Mouse (Mus musculus): ENCODE measurements around the gene Riok1. TPM values are rescaled to one million over a fixed set of nuclear protein-coding genes. Genes with fewer than 3 reads are reported as not detected.

The Riok1 gene
- polyA plus RNA-seq, 1 experiment from 2014 or later = 55.4 TPM

- no peak for ATAC-seq (ENCODE audit: insufficient number of reproducible peaks, insufficient read depth, low FRiP score, low read depth)
- Histone ChIP-seq H3K27me3 (ENCODE audit: control insufficient read depth, insufficient read depth, low read length) (no peaks in the 10 kb centered on the region), H3K4me2 (replicated peaks; ENCODE audit: low read depth, low read length) (no peak overlapping the region), H3K4me3 (ENCODE audit: low read depth, low read length) (no peak overlapping the region), H3K9me3 (ENCODE audit: control insufficient read depth, low read depth, low read length) (no peaks in the 10 kb centered on the region), H3K36me3 (ENCODE audit: control insufficient read depth, insufficient read depth, low read length) (no peaks in the 10 kb centered on the region), H3K4me1 (ENCODE audit: control insufficient read depth, insufficient read depth, low read length) (no peaks in the 10 kb centered on the region), H3K9ac (replicated peaks; ENCODE audit: low read depth, low read length) (no peak overlapping the region), H3K27ac (ENCODE audit: low read length) (no peak overlapping the region)
- WGBS = 74% methylated on average over 4 of the region's 4 CpGs
Measured at GRCm38 (mm10) chr13:38028407-38028806, 8.4 kb upstream of the Riok1 start.

DNA sequence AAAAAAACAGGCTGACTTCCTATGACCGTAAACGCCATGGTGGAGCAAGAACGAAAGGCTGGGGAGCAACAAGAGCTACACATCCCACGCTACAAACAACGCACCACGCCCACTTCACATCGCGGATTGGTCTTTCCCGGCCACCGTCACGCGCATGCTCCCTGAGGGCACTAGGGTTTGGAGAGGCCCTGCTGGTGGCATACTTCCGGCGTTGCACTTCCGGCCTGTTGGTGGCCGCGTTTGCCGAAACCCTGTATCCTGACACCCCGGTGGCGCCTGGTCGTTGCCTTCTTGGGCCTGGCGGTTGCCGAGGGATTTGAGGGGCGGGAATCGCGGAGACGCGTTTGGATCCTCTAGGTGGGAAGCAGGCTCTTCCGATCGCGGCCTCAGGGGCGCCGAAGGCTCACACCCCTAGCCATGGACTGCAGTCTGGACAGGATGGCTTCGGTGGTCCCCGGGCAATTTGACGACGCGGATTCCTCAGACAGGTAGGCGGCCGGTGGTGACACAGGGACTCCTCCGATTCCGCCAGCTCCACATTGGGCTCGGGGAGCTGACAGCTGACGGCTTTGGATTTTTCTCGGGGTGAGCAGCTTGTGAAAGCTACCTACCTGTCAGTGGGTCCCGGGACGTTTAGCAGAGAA, 371 bp downstream of the Riok1 start, which contains the start of gene Cage1:
TSS of gene Cage1 (minus strand) at position 26 of the 644 bp plus-strand sequence.
- Histone ChIP-seq H3K9me3 (ENCODE audit: control insufficient read depth, low read depth, low read length) (no peaks in the 10 kb centered on the region), H3K27me3 (ENCODE audit: control insufficient read depth, insufficient read depth, low read length) (no peaks in the 10 kb centered on the region), H3K4me1 (ENCODE audit: control insufficient read depth, insufficient read depth, low read length) (peaks cover 10% of the 10 kb centered on the region; the same call in 1 of the 2 replicates), H3K27ac (ENCODE audit: low read length) (peak within 1 kb of the TSS; percentile 68; the same call in 1 of the 2 replicates), H3K9ac (replicated peaks; ENCODE audit: low read depth, low read length) (peak within 1 kb of the TSS; percentile 87), H3K36me3 (ENCODE audit: control insufficient read depth, insufficient read depth, low read length) (peaks cover 12% of the 10 kb centered on the region), H3K4me3 (ENCODE audit: low read depth, low read length) (peak within 1 kb of the TSS; percentile 85), H3K4me2 (replicated peaks; ENCODE audit: low read depth, low read length) (peak within 1 kb of the TSS; percentile 95)
- ATAC-seq (ENCODE audit: insufficient number of reproducible peaks, insufficient read depth, low FRiP score, low read depth) = peak; percentile 95
- under 1% methylated on average over 47 of the region's 47 CpGs for WGBS

DNA sequence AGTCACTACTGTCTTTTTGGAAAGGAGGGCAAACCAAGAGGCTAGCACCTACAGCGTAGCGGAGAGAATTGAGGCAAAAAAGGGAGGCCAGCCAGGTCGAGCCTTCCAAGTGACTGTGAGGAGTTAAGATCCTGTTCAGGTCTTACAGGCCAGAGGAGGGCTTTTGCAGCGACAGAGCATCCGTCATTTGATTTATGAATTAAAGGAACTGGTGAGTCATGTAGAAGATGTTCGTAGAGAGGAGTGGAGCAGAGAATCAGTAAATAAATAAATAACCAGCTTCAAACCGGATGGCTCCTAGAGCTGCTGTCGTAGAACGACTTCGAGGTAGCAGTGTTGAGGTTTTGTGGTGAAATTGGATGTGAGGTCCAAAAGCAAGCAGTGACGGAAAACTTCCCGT, 1.0 kb downstream of the Riok1 start:
- Histone ChIP-seq H3K27ac (ENCODE audit: low read length) (no peak overlapping the region), H3K4me2 (replicated peaks; ENCODE audit: low read depth, low read length) (peak overlapping the region; percentile 95), H3K9ac (replicated peaks; ENCODE audit: low read depth, low read length) (peak overlapping the region; percentile 87), H3K4me1 (ENCODE audit: control insufficient read depth, insufficient read depth, low read length) (peaks cover 10% of the 10 kb centered on the region; the same call in 1 of the 2 replicates), H3K9me3 (ENCODE audit: control insufficient read depth, low read depth, low read length) (no peaks in the 10 kb centered on the region), H3K36me3 (ENCODE audit: control insufficient read depth, insufficient read depth, low read length) (peaks cover 16% of the 10 kb centered on the region), H3K4me3 (ENCODE audit: low read depth, low read length) (peak overlapping the region; percentile 85), H3K27me3 (ENCODE audit: control insufficient read depth, insufficient read depth, low read length) (no peaks in the 10 kb centered on the region)
- 36% methylated on average over 12 of the region's 12 CpGs for WGBS
- no peak for ATAC-seq (ENCODE audit: insufficient number of reproducible peaks, insufficient read depth, low FRiP score, low read depth)

GRCm38 (mm10) chr13:38049888-38050287, 13.1 kb downstream of the Riok1 start:
- Histone ChIP-seq H3K4me2 (replicated peaks; ENCODE audit: low read depth, low read length) (no peak overlapping the region), H3K4me1 (ENCODE audit: control insufficient read depth, insufficient read depth, low read length) (no peaks in the 10 kb centered on the region), H3K4me3 (ENCODE audit: low read depth, low read length) (no peak overlapping the region), H3K36me3 (ENCODE audit: control insufficient read depth, insufficient read depth, low read length) (peaks cover 76% of the 10 kb centered on the region), H3K27ac (ENCODE audit: low read length) (no peak overlapping the region), H3K27me3 (ENCODE audit: control insufficient read depth, insufficient read depth, low read length) (no peaks in the 10 kb centered on the region), H3K9me3 (ENCODE audit: control insufficient read depth, low read depth, low read length) (no peaks in the 10 kb centered on the region), H3K9ac (replicated peaks; ENCODE audit: low read depth, low read length) (no peak overlapping the region)
- WGBS = 83% methylated on average over 3 of the region's 3 CpGs
- no peak for ATAC-seq (ENCODE audit: insufficient number of reproducible peaks, insufficient read depth, low FRiP score, low read depth)

DNA sequence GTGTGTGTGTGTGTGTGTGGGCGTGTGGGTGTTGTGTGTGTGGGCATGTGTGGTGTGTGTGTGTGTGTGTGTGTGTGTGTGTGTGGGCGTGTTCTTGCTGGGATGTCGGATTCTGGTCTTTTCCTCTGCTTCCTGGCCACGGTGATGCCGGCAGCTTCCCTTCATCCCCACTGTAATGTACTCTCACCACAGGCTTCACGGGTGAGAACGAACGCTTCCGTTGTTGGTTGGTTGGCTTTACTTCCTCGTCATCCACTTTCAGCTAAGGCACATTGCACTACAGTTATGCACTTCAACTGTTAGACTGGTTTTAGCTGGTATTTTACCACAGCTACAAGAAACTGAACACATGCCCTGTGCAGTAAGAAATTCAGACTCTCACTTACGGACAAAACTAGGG, 25.9 kb downstream of the Riok1 start:
- Histone ChIP-seq H3K36me3 (ENCODE audit: control insufficient read depth, insufficient read depth, low read length) (peaks cover 39% of the 10 kb centered on the region), H3K9ac (replicated peaks; ENCODE audit: low read depth, low read length) (no peak overlapping the region), H3K4me1 (ENCODE audit: control insufficient read depth, insufficient read depth, low read length) (no peaks in the 10 kb centered on the region), H3K9me3 (ENCODE audit: control insufficient read depth, low read depth, low read length) (no peaks in the 10 kb centered on the region), H3K4me3 (ENCODE audit: low read depth, low read length) (no peak overlapping the region), H3K27ac (ENCODE audit: low read length) (no peak overlapping the region), H3K4me2 (replicated peaks; ENCODE audit: low read depth, low read length) (no peak overlapping the region), H3K27me3 (ENCODE audit: control insufficient read depth, insufficient read depth, low read length) (no peaks in the 10 kb centered on the region)
- whole genome bisulfite sequencing = 91% methylated on average over 11 of the region's 11 CpGs
- ATAC-seq (ENCODE audit: insufficient number of reproducible peaks, insufficient read depth, low FRiP score, low read depth) = no peak

DNA sequence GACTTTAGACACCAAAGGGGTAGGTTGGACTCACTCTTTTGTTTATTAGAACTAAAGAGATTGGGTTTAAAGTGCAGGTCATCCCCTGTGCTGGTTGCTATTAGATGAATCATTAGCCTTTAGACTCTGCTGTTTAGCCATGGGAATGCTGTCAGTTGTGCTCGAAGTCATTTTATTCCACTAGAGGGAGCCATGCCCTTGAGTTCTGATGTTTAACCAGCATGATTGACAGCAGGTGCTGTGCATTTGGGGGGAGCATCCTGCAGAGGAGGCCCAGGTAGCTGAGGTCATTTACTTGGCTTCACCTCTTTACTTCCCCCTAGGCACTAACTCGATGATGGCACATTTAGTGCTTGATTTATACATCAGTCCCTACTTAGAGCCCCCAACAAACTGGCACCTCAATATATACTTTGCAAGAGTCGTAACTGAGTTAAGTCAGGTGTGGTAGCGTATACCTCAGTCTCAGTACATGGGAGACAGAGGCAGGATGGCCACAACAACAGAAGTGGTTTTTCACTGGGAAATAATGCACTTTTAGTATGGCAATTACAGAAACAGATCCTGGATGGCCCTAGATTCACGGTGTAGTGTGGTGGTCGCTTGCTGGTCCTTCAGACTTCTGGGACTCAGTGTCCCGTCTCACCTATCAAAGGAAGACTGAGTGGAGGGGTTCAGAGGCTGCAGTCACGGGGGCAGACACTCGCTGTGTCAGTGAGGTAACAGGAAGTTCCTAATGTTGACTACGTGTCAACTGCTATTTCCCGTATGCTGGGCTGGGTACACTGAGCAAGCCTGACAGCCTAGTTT, 28.3 kb downstream of the Riok1 start:
- no peak overlapping the region for H3K9ac ChIP-seq (replicated peaks; ENCODE audit: low read depth, low read length)
- no peak overlapping the region for H3K4me3 ChIP-seq (ENCODE audit: low read depth, low read length)
- peak; percentile 65; the same call in 1 of the 2 replicates for ATAC-seq (ENCODE audit: insufficient number of reproducible peaks, insufficient read depth, low FRiP score, low read depth)
- no peaks in the 10 kb centered on the region for H3K4me1 ChIP-seq (ENCODE audit: control insufficient read depth, insufficient read depth, low read length)
- 67% methylated on average over 11 of the region's 11 CpGs for WGBS
- peaks cover 25% of the 10 kb centered on the region for H3K36me3 ChIP-seq (ENCODE audit: control insufficient read depth, insufficient read depth, low read length)
- no peaks in the 10 kb centered on the region for H3K9me3 ChIP-seq (ENCODE audit: control insufficient read depth, low read depth, low read length)
- no peak overlapping the region for H3K4me2 ChIP-seq (replicated peaks; ENCODE audit: low read depth, low read length)
- no peak overlapping the region for H3K27ac ChIP-seq (ENCODE audit: low read length)
- no peaks in the 10 kb centered on the region for H3K27me3 ChIP-seq (ENCODE audit: control insufficient read depth, insufficient read depth, low read length)

GRCm38 (mm10) chr13:38070945-38071344, 34.1 kb downstream of the Riok1 start:
- H3K4me1 ChIP-seq (ENCODE audit: control insufficient read depth, insufficient read depth, low read length) = 0 out of 2 replicates have a peak, but pooled peaks cover 5% of the 10 kb centered on the region
- H3K9ac ChIP-seq (replicated peaks; ENCODE audit: low read depth, low read length) = no peak overlapping the region
- no peak for ATAC-seq (ENCODE audit: insufficient number of reproducible peaks, insufficient read depth, low FRiP score, low read depth)
- no peak overlapping the region for H3K4me3 ChIP-seq (ENCODE audit: low read depth, low read length)
- no peaks in the 10 kb centered on the region for H3K9me3 ChIP-seq (ENCODE audit: control insufficient read depth, low read depth, low read length)
- H3K4me2 ChIP-seq (replicated peaks; ENCODE audit: low read depth, low read length) = no peak overlapping the region
- no peak overlapping the region for H3K27ac ChIP-seq (ENCODE audit: low read length)
- H3K27me3 ChIP-seq (ENCODE audit: control insufficient read depth, insufficient read depth, low read length) = no peaks in the 10 kb centered on the region
- H3K36me3 ChIP-seq (ENCODE audit: control insufficient read depth, insufficient read depth, low read length) = no peaks in the 10 kb centered on the region
- WGBS = 55% methylated on average over 4 of the region's 4 CpGs

DNA sequence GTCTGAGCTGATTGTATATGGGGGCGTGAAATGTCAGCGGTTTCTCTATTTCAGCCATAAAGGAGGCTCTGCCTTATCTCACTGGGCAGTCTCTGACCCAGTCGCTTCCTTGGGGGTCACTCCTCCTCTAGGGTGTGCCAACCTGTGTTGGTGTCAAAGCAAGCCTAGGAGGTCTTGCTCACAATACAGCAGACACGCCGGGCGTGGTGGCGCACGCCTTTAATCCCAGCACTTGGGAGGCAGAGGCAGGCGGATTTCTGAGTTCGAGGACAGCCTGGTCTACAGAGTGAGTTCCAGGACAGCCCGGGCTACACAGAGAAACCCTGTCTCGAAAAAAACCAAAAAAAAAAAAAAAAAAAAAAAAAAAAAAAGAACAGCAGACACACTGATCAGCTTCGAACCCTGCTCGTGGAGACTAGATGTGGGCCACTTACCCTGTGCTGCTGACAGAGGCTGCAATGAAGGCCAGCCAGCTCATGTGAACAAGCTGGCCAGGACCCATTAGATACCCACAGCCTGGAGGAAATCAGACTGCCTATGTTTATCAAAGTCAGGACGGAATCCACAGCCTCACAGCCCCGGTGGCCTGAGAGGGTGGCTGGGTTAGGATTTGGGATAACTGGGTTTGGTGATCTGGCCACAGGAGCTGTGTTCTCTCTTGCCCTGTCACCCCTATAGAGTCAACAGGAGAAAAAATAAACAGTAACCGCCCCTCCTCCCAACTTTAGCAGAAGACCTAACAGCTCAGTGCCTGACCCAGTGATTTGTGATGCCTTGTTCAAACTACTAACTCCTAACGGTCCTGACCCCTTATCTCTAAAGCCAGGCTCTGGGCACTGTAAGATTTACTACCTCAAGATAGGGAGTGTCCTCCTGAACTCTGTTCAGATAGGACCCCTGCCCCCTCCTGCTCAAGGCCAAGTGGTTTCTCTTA, 36.8 kb downstream of the Riok1 start:
- Histone ChIP-seq H3K27ac (ENCODE audit: low read length) (no peak overlapping the region), H3K4me3 (ENCODE audit: low read depth, low read length) (no peak overlapping the region), H3K9ac (replicated peaks; ENCODE audit: low read depth, low read length) (no peak overlapping the region), H3K9me3 (ENCODE audit: control insufficient read depth, low read depth, low read length) (no peaks in the 10 kb centered on the region), H3K4me1 (ENCODE audit: control insufficient read depth, insufficient read depth, low read length) (0 out of 2 replicates have a peak, but pooled peaks cover 5% of the 10 kb centered on the region), H3K27me3 (ENCODE audit: control insufficient read depth, insufficient read depth, low read length) (no peaks in the 10 kb centered on the region), H3K4me2 (replicated peaks; ENCODE audit: low read depth, low read length) (no peak overlapping the region), H3K36me3 (ENCODE audit: control insufficient read depth, insufficient read depth, low read length) (no peaks in the 10 kb centered on the region)
- 66% methylated on average over 18 of the region's 18 CpGs for whole genome bisulfite sequencing
- 0 out of 2 replicates have a peak, but pooled peaks have one; percentile 11 for ATAC-seq (ENCODE audit: insufficient number of reproducible peaks, insufficient read depth, low FRiP score, low read depth)

Measured in stomach, embryonic 14.5 days (tissue).